Mouse (Mus musculus) lung, adult 2 months (tissue): Measurements from ENCODE around the gene Ring1. TPM values are rescaled to one million over a fixed set of nuclear protein-coding genes. Genes with fewer than 3 reads are reported as not detected.

Source experiments
- DNase-seq: peaks from one replicate; pipeline ENCODE4 v3.0.0; 2022
- H3K4me1 ChIP-seq: fragments of 200-500 bp; 2 replicates; pipeline ENCODE4 v1.6.1; 2011; ENCODE audit warnings: low read length; ENCODE audit not compliant: control insufficient read depth, insufficient read depth
- H3K4me3 ChIP-seq: fragments of 200-500 bp; replicated peaks from 2 replicates; pipeline ENCODE3; 2011; ENCODE audit warnings: low read depth, mild to moderate bottlenecking, control low read depth, low read length; ENCODE audit errors: extremely low read depth
- CTCF ChIP-seq: fragments of 200-500 bp; IDR thresholded peaks from 2 replicates; pipeline ENCODE4 v1.5.1; 2011; ENCODE audit warnings: mild to moderate bottlenecking, low read length, control low read depth; ENCODE audit not compliant: insufficient read depth
- POLR2A ChIP-seq: fragments of 200-500 bp; IDR thresholded peaks from 2 replicates; pipeline ENCODE4 v1.6.1; 2011; ENCODE audit warnings: low read depth, mild to moderate bottlenecking, control low read depth, low read length, borderline replicate concordance; ENCODE audit errors: extremely low read depth
- WGBS: fragments of 180-500 bp; shearing (Covaris S2); methylation state at CpG from one replicate; pipeline ENCODE4 v1.1.7; 2018; 5-methylcytosine and 5-hydroxymethylcytosine counted together
- polyA plus RNA-seq: library from polyadenylated mRNA; depleted of rRNA; stranded (reverse); fragments of >200 nt; gene quantifications from 2 replicates; pipeline ENCODE4 v1.2.3, GENCODE M21; 2012

Gene Ring1
- polyA plus RNA-seq, 1 experiment: 40.7 TPM

DNA sequence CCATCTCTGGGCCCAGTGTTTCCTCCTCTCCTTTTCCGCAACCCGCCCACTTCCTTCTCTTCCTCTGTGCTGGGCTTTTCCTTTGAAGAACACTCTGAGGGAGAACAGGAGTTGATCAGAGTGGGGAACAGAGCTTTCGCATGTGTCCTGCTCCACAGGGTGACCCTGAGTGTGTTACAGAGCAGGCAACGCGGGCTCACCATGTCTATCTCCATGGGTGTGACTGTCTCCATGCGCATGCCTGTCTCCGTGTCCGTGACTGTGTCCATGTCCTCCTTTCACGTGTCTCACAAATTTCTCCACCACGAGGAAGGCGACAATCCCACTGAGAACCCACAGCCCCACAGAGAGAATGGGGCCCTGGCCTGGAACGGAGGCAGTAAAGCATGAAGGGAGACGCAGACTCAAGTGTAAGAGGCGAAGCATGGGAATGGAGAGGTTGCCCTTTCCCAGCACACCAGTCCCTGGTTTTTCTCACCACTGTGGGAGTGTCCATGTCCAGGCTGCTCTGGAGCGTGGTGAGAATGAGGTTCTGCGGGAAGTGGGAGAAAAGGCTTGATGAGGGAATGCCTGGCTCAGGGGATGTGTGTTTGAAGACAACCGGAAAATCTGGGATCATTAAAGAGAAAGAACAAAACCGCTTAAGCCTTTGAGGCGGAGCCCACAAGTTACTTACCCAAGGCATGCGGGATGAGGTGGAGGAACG lies 5.6 kb upstream of the Ring1 start:
- no peak for DNase-seq
- no peak for TF ChIP-seq CTCF
- 0 out of 2 replicates have a peak, but pooled peaks have one; percentile 12 for TF ChIP-seq POLR2A
- 68% methylated on average over 21 of the region's 21 CpGs for WGBS
- no peak overlapping the region for H3K4me3 ChIP-seq
- peaks cover 24% of the 10 kb centered on the region for H3K4me1 ChIP-seq

DNA sequence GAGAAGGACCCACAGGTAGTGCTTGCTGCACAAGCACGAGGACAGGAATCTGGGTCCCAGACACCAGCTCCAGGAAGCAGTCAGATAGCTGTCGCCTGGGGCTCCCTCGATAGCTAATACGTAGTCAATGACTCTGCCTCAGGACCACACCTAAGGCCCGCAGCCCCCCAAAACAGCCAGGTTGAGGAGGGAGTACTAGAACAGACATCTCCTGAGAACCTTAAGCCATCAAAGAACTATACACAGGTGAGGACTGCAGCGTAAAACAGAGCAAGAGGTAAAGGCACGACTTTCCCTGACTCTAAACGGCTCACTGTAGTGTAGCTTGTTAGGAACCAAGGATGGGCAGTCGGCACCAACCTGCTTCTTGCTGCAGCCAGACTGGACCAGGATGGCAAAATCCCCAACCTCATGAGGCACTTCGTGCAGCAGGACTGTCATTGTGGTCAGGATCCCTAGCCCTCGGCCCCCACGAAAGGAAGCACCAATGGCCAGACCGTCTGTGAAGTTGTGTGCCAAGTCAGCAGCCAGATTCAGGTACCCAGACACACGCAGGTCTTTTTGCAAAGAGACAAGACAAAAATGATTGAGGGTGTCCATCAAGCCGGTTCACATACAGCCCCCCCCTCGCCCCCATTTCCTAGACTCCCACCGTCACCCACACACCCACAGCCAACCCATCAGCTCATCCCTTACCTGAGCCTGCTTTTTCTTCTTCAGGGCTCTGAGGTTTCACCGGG lies 4.8 kb upstream of the Ring1 start:
- DNase-seq: no peak
- TF ChIP-seq CTCF (no peak), POLR2A (no peak)
- Histone ChIP-seq H3K4me3 (no peak overlapping the region), H3K4me1 (peaks cover 24% of the 10 kb centered on the region)
- WGBS: 84% methylated on average over 18 of the region's 18 CpGs

- Histone ChIP-seq H3K4me1 (peaks cover 26% of the 10 kb centered on the region), H3K4me3 (no peak overlapping the region)
- 83% methylated on average over 17 of the region's 17 CpGs for WGBS
- DNase-seq: no peak
- TF ChIP-seq CTCF (no peak), POLR2A (no peak)
Measured at GRCm38 (mm10) chr17:34028501-34029149, 4.1 kb upstream of the Ring1 start.

DNA sequence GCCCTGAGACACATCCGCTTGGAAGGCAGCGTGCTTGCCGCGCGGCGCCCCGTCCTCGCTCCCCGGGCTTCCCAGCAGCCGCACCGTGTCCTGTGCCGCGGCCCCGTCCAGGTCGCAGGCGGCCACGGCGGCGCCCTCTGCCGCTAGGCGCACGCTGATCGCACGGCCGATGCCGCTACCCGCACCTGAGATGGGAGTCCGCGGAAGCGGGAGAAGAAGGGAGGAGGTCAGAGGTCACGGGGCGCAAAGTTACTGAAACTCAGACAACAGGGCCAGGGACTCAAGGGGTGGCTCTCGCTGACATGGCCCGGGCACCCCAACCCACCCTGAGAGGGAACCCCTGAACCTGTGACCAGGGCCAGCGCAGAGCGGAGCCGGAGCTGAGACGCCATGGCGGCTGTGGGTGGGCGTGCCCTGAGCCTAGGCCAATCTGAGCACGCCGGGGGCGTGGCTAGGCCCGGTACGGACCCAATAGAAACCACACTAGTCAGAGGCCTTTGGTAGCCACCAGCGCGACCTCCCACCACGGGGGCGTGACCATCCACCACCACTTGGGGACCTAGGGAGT lies 3.3 kb upstream of the Ring1 start, which contains the start of gene H2-Ke6:
H2-Ke6 (minus strand) TSS at position 405 of the 568 bp plus-strand sequence.
- TF ChIP-seq POLR2A (peak; percentile 82; the same call in 1 of the 2 replicates), CTCF (no peak)
- peak; percentile 92 for DNase-seq
- under 1% methylated on average over 49 of the region's 49 CpGs for WGBS
- Histone ChIP-seq H3K4me1 (peaks cover 24% of the 10 kb centered on the region), H3K4me3 (peak within 1 kb of the TSS; percentile 93)

DNA sequence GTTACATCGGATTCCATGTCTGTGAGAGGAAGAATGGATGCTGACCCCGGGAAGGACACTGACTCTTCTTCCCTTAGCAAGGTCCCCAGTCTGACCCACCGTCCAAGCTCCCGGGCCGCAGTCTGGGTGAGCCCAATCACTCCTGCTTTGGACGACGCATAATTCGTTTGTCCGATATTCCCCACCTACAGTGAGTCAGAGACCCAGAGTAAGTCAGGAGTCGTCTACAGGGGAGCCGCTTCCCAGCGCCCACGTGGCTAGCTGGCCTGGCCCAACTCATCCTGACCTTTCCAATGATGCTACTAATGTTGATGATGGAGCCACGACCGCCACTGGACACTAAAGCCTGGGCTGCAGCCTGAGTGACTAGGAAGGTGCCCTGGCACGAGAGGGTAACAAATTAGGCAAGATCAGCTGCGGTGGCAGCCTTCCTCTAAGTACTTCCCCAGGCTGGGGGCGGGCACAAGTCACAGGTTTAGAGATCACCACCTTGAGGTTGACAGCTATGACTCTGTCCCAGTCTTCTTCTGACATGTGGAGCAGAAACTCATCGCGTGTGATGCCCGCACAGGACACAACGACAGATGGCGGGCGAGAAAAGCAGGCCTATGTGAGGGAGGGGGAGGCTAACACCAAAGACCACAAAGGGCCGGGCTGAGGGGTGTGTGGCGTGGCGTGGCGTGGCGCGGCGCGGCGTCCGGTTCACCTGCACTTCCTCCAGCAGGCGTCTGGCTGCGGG lies 2.6 kb upstream of the Ring1 start:
- Histone ChIP-seq H3K4me3 (peak overlapping the region; percentile 93), H3K4me1 (peaks cover 24% of the 10 kb centered on the region)
- peak; percentile 50 for DNase-seq
- WGBS: 17% methylated on average over 36 of the region's 36 CpGs
- TF ChIP-seq POLR2A: no peak
- no peak for TF ChIP-seq CTCF

DNA sequence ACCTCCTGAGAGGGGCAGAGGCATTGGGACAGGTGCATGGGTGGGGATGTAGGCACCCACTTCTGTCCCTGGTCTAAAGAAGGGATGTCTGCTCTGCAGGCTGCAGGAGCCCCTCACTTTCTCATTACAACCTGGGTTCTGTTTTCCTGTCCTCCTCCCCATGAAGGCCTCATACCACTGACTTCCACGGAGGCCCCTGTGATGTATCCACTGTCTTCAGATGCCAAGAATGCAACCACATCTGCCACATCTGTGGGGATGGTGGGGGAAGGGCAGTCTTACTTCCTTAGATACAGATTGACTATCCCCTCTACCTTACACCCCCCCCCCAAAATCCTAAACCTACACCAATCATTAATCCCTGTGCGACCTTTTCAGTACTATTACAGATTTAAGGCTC lies 1.7 kb upstream of the Ring1 start:
- WGBS: 47% methylated on average over 2 of the region's 2 CpGs
- H3K4me1 ChIP-seq: peaks cover 24% of the 10 kb centered on the region
- no peak for DNase-seq
- no peak overlapping the region for H3K4me3 ChIP-seq
- TF ChIP-seq CTCF (no peak), POLR2A (no peak)

DNA sequence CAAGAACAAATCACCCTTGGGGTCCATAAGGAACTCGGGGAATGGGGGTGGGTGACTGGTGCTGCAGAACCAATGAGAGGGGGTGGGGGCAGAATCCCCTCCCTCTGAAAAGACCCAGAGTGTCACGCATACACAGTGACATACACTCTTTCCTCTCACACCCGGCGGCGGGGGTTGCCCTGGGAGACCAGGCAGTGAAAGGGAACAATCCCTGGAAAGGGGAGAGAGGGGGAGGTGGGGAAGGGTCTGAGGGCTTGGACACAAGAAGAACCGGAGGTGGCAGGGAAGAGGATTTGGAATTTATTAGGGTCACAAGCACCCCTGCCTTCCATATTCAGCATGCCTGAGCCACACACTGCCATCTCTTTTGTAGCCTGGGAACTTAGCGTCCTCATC lies 1.3 kb upstream of the Ring1 start:
- H3K4me3 ChIP-seq: no peak overlapping the region
- 41% methylated on average over 7 of the region's 7 CpGs for WGBS
- DNase-seq: no peak
- peaks cover 23% of the 10 kb centered on the region for H3K4me1 ChIP-seq
- no peak for TF ChIP-seq POLR2A
- no peak for TF ChIP-seq CTCF

DNA sequence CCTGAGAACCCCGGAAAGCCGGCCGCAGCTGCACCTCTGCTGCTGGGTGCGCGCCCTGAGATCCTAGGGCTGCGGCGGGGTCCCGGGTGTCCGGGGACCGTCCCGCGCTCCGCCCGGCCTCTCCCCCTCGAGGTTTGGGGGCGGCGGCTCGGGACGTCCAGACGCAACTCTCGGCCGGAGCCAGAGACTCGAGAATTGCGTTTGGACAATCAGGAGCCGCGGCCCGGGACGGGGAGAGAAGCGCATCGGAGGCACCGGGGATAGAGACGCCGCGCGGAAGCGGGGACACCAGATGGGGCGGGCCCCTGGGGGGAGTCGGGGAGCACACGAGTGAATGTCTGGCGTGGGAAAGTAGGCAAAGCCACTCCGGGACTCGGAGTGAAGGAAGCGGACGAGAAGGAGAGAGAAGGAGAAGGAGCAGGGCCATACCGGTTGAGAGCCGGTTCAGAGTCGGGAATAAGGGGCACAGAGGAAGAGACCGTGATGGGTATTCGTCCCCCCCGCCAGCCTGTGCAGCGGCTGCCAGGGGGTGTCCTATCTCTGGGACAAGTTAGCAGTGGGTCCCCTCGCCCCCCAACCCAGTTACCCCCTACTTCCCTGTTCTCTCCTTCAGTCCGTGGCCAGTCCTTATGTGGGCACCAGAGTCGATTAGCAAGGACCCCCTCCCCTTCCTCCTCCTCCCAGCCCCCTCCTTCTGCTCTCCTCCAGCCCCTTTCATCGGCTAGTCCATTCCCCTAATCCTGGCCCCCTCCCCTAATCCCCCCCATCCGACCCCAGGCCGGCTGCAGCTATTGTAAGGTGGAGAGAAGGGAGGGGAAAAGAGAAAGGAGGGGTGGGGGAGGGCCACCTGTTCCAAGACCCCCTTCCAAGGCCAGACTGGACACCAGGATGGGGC lies 628 bp upstream of the Ring1 start:
- TF ChIP-seq CTCF (no peak), POLR2A (no peak)
- WGBS: 2% methylated on average over 57 of the region's 57 CpGs
- Histone ChIP-seq H3K4me1 (peaks cover 18% of the 10 kb centered on the region), H3K4me3 (peak overlapping the region; percentile 83)
- no peak for DNase-seq
